Mouse (Mus musculus) kidney, adult 18-20 months (tissue): ENCODE data around the gene Olfr365.

Experiments
- DNase-seq: peaks from one replicate; pipeline ENCODE4 v3.0.0; 2021

The Olfr365 gene

DNA sequence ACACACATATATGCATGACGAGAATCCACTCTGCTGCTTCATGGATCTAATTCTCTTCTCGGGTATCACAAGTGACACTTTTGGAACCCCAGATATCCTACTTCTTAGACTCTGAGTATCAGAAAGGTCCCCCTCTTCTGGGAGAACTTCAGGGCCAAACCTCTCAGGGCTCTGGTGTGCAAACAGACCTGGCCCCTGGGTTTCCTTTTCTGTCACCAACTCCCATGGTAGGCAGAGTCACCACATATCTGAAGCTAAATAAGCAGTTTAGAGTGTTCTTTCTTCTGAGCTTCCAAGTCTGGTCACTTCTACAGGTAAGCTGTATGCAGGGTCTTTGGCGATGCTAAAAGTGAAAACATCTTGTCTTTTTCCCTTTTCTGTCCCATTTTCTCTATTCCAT lies at the start of gene Olfr365:
Gene Olfr365 (plus strand): TSS at position 301 of the 400 bp plus-strand sequence.
- no peak for DNase-seq

DNA sequence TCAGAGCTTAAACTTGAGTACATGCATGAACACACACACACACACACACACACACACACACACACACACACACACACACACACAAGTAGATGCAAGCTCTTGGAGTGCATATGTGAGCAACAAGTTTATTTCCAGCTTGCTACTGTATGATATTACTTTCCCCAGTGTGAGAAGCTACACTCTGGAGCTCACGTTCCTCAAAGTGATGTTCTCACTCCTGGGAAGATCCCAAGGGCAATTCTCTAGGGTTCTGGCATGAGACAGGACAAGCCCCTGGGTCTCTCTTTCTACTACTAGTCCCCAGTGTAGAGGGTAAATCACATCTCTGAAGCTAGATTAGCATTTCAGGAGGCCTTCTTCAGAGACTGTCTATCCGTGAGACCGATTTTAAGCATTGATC lies 49.0 kb upstream of the Olfr365 start, which contains the start of gene Olfr364-ps1:
Gene Olfr364-ps1 (plus strand): TSS at position 301 of the 400 bp plus-strand sequence.
- DNase-seq: no peak

DNA sequence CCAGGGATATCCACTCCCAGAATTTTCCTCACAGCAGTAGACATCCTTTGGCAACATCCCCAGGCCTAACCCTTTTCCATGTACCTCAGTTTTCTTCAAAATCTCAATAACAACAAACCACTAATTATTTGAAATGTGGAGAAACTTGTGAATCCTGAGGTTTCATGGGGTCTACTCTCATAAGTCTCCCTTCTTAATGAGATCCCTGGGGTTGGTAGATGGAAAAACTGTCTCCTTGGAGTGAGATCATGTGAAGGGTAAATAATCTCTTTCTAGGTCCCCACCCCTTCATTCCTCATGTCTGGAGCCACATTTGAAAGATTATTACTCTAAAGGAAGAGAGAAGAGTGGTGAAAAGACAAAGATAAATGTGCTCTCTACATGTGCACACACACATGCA lies 23.3 kb downstream of the Olfr365 start, which contains the start of gene Olfr366:
Gene Olfr366 (plus strand): TSS at position 301 of the 400 bp plus-strand sequence.
- no peak for DNase-seq
